Mouse (Mus musculus) limb, embryonic 15.5 days (tissue): Measurements from ENCODE around the gene Rbm38. TPM values are rescaled to one million over a fixed set of nuclear protein-coding genes. Genes with fewer than 3 reads are reported as not detected.
A peak's percentile ranks its signal among the peaks of the same experiment; 100 is the strongest.

Experiments
- ATAC-seq: fragments of 200-750 bp; cut with Nextera tagmentation; 2 replicates; pipeline ENCODE4 v1.8.0; 2017; ENCODE audit warnings: low read depth, moderate TSS enrichment; ENCODE audit not compliant: insufficient number of reproducible peaks, low FRiP score, low TSS enrichment
- H3K27ac ChIP-seq: fragments of 300-500 bp; sonication (generic); 2 replicates; pipeline ENCODE4 v1.5.1; 2015; ENCODE audit warnings: moderate library complexity, mild to moderate bottlenecking, inconsistent platforms
- H3K27me3 ChIP-seq: fragments of 300-500 bp; sonication (generic); 2 replicates; pipeline ENCODE4 v1.6.1; 2015; ENCODE audit warnings: inconsistent platforms
- H3K36me3 ChIP-seq: fragments of 300-500 bp; sonication (generic); 2 replicates; pipeline ENCODE4 v1.6.1; 2015; ENCODE audit warnings: inconsistent platforms
- H3K4me1 ChIP-seq: fragments of 300-500 bp; sonication (generic); 2 replicates; pipeline ENCODE4 v1.6.1; 2015; ENCODE audit warnings: inconsistent platforms
- H3K4me2 ChIP-seq: fragments of 300-500 bp; sonication (generic); 2 replicates; pipeline ENCODE4 v1.6.1; 2015; ENCODE audit warnings: mild to moderate bottlenecking, inconsistent platforms
- H3K4me3 ChIP-seq: fragments of 300-500 bp; sonication (generic); 2 replicates; pipeline ENCODE4 v1.5.1; 2015; ENCODE audit warnings: mild to moderate bottlenecking, inconsistent platforms
- H3K9ac ChIP-seq: fragments of 300-500 bp; sonication (generic); 2 replicates; pipeline ENCODE4 v1.6.1; 2015; ENCODE audit warnings: inconsistent platforms
- H3K9me3 ChIP-seq: fragments of 300-500 bp; sonication (generic); 2 replicates; pipeline ENCODE4 v1.6.1; 2016; ENCODE audit warnings: inconsistent platforms
- WGBS: fragments of 180-500 bp; shearing (Covaris S2); methylation state at CpG from one replicate; pipeline ENCODE4 v1.1.7; 2015; 5-methylcytosine and 5-hydroxymethylcytosine counted together
- polyA plus RNA-seq: library from polyadenylated mRNA; unstranded; fragments of >200 nt; fragmentation: Nextera tagmentation; extraction: Ambion mirVana; gene quantifications from 2 replicates; pipeline ENCODE4 v1.2.1, GENCODE M21; 2015

The Rbm38 gene
- polyA plus RNA-seq, 1 experiment from 2014 or later = 21.9 TPM

DNA sequence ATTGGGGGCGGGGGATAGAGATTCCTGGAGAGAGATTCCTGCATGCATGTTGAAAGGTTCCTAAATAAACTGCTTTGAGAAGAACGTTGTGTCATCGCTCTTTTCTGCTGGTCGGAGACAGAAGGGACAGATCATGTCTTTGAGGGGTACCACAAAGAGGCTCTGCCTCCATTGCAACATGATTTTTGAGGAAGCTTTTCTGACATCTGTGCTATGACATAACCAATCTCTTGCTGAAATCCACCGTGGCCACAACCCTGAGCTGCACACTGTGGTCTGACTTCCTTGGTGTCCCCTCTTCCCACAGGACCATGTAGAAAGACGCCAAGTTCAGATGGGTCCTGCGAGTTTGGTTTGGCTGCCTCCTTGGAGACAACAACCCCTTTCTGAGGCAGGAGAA lies 52.6 kb downstream of the Rbm38 start:
- no peaks in the 10 kb centered on the region for H3K4me1 ChIP-seq
- H3K27me3 ChIP-seq = no peaks in the 10 kb centered on the region
- H3K27ac ChIP-seq = no peak overlapping the region
- no peak overlapping the region for H3K9ac ChIP-seq
- no peaks in the 10 kb centered on the region for H3K9me3 ChIP-seq
- H3K4me2 ChIP-seq = no peak overlapping the region
- no peak overlapping the region for H3K4me3 ChIP-seq
- H3K36me3 ChIP-seq = no peaks in the 10 kb centered on the region
- no peak for ATAC-seq
- WGBS = 91% methylated on average over 7 of the region's 7 CpGs

- Histone ChIP-seq H3K4me1 (no peaks in the 10 kb centered on the region), H3K27ac (no peak overlapping the region), H3K27me3 (no peaks in the 10 kb centered on the region), H3K4me3 (no peak overlapping the region), H3K4me2 (no peak overlapping the region), H3K36me3 (no peaks in the 10 kb centered on the region), H3K9me3 (no peaks in the 10 kb centered on the region), H3K9ac (no peak overlapping the region)
- ATAC-seq = no peak
- 51% methylated on average over 5 of the region's 5 CpGs for WGBS
These were observed 53.4 kb downstream of the Rbm38 start for GRCm38 (mm10) chr2:173073666-173074065.

GRCm38 (mm10) chr2:173076921-173077320 lies 56.6 kb downstream of the Rbm38 start:
- H3K36me3 ChIP-seq = no peaks in the 10 kb centered on the region
- H3K4me3 ChIP-seq = no peak overlapping the region
- ATAC-seq = no peak
- no peak overlapping the region for H3K9ac ChIP-seq
- H3K27me3 ChIP-seq = no peaks in the 10 kb centered on the region
- no peak overlapping the region for H3K27ac ChIP-seq
- WGBS = 80% methylated on average over 9 of the region's 9 CpGs
- H3K9me3 ChIP-seq = no peaks in the 10 kb centered on the region
- H3K4me1 ChIP-seq = peaks cover 10% of the 10 kb centered on the region; the same call in 1 of the 2 replicates
- no peak overlapping the region for H3K4me2 ChIP-seq

DNA sequence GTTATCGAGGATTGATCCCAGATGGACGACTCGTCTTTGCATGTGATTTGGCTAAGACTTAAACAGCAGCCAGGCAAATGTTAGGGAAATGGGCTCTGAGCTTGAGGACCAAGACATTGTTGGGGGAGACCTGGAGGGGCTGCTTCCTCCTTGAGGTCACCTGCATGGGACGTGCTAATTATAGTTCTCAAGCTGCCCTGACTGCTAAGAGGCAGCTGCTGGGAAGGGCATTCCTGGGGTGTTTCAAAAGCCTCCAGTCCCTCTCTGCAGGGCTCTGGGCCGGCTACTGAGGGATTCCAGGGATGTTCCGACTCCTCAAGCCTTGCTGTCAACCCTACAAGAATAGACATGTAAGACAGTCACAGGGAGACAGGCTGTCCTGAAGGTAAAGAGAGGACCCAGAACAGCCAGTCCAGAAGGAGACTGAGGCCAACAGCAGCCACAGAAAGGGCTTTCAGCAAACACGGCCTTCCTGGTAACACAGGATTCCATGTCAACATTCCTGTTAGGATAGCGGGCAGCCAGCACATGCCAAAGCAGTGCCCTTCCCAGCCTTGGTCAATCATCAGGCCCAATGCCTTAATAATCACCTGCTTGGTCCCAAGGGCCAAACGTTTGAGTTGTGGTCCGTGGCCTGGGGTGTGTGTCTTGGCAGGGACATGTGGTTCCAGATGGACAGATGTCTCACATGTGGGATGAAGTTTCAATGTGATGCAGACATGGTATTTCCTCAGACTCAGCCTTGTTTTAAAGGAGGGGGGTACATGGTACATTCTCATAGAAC lies 59.7 kb downstream of the Rbm38 start:
- Histone ChIP-seq H3K4me3 (no peak overlapping the region), H3K4me1 (peaks cover 16% of the 10 kb centered on the region), H3K27ac (no peak overlapping the region), H3K9ac (no peak overlapping the region), H3K36me3 (no peaks in the 10 kb centered on the region), H3K9me3 (no peaks in the 10 kb centered on the region), H3K4me2 (no peak overlapping the region), H3K27me3 (no peaks in the 10 kb centered on the region)
- 34% methylated on average over 10 of the region's 10 CpGs for WGBS
- ATAC-seq = no peak

GRCm38 (mm10) chr2:173080785-173081241 lies 60.5 kb downstream of the Rbm38 start:
- 0 out of 2 replicates have a peak, but pooled peaks have one; percentile 42 for ATAC-seq
- Histone ChIP-seq H3K4me2 (no peak overlapping the region), H3K4me1 (peaks cover 16% of the 10 kb centered on the region), H3K27ac (no peak overlapping the region), H3K9me3 (no peaks in the 10 kb centered on the region), H3K27me3 (no peaks in the 10 kb centered on the region), H3K4me3 (no peak overlapping the region), H3K9ac (no peak overlapping the region), H3K36me3 (no peaks in the 10 kb centered on the region)
- WGBS = 26% methylated on average over 10 of the region's 10 CpGs

DNA sequence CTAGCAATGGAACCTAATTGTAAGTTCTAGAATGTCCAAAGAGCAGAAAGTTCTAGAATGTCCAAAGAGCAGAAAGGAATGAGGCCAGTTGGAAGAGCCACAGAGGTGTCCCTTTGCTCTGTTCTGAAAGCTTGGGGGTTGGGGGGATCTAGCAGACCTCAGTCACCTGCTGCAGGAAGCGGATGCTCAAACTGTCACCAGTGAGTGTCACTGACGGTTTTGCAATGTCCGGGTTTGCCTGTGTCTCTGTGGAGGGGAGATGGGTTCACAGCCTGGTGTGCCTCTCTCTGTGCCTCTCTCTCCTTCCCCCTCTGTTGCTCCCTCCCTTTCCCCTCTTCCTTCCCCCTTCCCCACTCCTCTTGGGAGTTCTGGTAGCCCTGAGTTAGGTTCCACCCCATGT lies 62.4 kb downstream of the Rbm38 start:
- Histone ChIP-seq H3K4me3 (no peak overlapping the region), H3K9ac (no peak overlapping the region), H3K4me1 (peaks cover 16% of the 10 kb centered on the region), H3K9me3 (no peaks in the 10 kb centered on the region), H3K27ac (no peak overlapping the region), H3K27me3 (no peaks in the 10 kb centered on the region), H3K4me2 (no peak overlapping the region), H3K36me3 (no peaks in the 10 kb centered on the region)
- 84% methylated on average over 3 of the region's 3 CpGs for WGBS
- no peak for ATAC-seq

- no peak overlapping the region for H3K4me2 ChIP-seq
- WGBS = 76% methylated on average over 9 of the region's 9 CpGs
These were observed 62.8 kb downstream of the Rbm38 start for GRCm38 (mm10) chr2:173083106-173083505.

DNA sequence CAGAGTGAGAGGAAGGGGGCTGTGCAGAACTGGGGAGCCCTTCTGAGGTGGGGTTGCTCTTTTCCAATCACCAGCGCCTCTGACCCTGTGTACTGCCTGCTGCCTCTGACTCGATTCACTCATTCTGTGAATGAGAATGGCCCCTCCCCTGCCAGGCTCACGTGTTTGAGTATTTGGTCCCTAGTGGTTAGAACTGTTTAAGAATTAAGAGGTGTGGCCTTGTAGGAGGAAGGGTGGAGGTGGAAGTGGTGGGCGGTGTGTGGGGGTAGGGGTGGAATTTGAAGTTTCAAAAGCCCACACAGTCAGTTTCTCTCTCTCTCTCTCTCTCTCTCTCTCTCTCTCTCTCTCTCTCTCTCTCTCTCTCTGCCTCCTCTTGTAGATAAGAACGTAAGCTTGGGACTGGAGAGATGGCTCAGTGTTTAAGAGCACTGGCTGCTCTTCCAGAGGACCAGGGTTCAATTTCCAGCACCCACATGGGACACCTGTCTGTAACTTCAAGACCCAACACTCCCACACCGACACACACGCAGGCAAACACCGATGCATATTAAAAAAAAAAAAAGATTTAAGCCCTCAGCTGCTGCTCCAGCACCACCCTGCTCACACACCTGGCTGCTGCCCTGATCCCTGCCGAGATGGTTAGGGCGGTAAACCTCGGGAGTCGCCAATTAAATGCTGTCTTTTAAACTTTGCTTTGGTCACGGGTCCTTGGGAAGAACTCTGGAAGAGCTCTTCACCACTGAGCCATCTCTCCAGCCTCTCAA lies 63.6 kb downstream of the Rbm38 start:
- no peak overlapping the region for H3K9ac ChIP-seq
- no peaks in the 10 kb centered on the region for H3K36me3 ChIP-seq
- H3K4me2 ChIP-seq = peak overlapping the region; percentile 11; the same call in 1 of the 2 replicates
- H3K4me3 ChIP-seq = no peak overlapping the region
- no peak overlapping the region for H3K27ac ChIP-seq
- no peak for ATAC-seq
- H3K4me1 ChIP-seq = peaks cover 16% of the 10 kb centered on the region
- no peaks in the 10 kb centered on the region for H3K9me3 ChIP-seq
- WGBS = 9% methylated on average over 13 of the region's 13 CpGs
- no peaks in the 10 kb centered on the region for H3K27me3 ChIP-seq

More at GRCm38 (mm10) chr2:173083106-173083505, 62.8 kb downstream of the Rbm38 start:
- H3K36me3 ChIP-seq = no peaks in the 10 kb centered on the region
- no peak overlapping the region for H3K9ac ChIP-seq
- peaks cover 16% of the 10 kb centered on the region for H3K4me1 ChIP-seq
- H3K9me3 ChIP-seq = no peaks in the 10 kb centered on the region
- H3K27ac ChIP-seq = no peak overlapping the region
- ATAC-seq = no peak
- no peaks in the 10 kb centered on the region for H3K27me3 ChIP-seq
- H3K4me3 ChIP-seq = no peak overlapping the region

Other genes starting within 250 kb of the Rbm38 start
- 25.5 and 27.5 TPM in 2 replicates for gene Bmp7, start 80.2 kb upstream of the Rbm38 start, polyA plus RNA-seq
- 3.4 and 3.8 TPM in 2 replicates for gene Spo11, start 42.8 kb upstream of the Rbm38 start, polyA plus RNA-seq
- gene Rae1, start 20.4 kb upstream of the Rbm38 start, polyA plus RNA-seq = 112 and 115 TPM in 2 replicates
- gene Ctcfl, start 99.0 kb downstream of the Rbm38 start, polyA plus RNA-seq = 0.05 and 0.09 TPM in 2 replicates
- 0.09 and 0.15 TPM in 2 replicates for gene Pck1, start 132.6 kb downstream of the Rbm38 start, polyA plus RNA-seq
- 0.64 and 0.88 TPM in 2 replicates for gene Zbp1, start 198.4 kb downstream of the Rbm38 start, polyA plus RNA-seq